Mouse (Mus musculus) CD4-positive naive resting alpha-beta T cell, adult 76 days (primary cell): ENCODE measurements around the gene Il18. TPM values are rescaled to one million over a fixed set of nuclear protein-coding genes. Genes with fewer than 3 reads are reported as not detected.

ENCODE experiments used
- total RNA-seq: library from RNA; stranded (reverse); gene quantifications from one replicate; pipeline ENCODE4 v1.2.4, GENCODE M21; 2023

Gene Il18
- total RNA-seq, result 2.3 TPM

GRCm38 (mm10) chr9:50554241-50555093 is at the start of gene Il18:
Il18 (plus strand) TSS chr9:50554827.

GRCm38 (mm10) chr9:50528293-50528892 is 26.2 kb upstream of the Il18 start, which contains the start of gene Pts:
Pts (minus strand) TSS chr9:50528724.

GRCm38 (mm10) chr9:50555094-50555446 is 443 bp downstream of the Il18 start, which contains the start of gene Bco2:
Bco2 (minus strand) TSS chr9:50555181.

GRCm38 (mm10) chr9:50561145-50561917 is 6.7 kb downstream of the Il18 start, which contains the start of gene Tex12:
Tex12 (minus strand) TSS chr9:50561325.

GRCm38 (mm10) chr9:50603189-50603997 is 48.8 kb downstream of the Il18 start, which contains the start of the genes Sdhd and Timm8b:
Sdhd (minus strand) TSS chr9:50603812.
Timm8b (plus strand) TSS chr9:50603910.

GRCm38 (mm10) chr9:50616766-50617603 is 62.4 kb downstream of the Il18 start, which contains the start of the genes Pih1d2 and Nkapd1:
Pih1d2 (plus strand) TSS chr9:50617321.
Nkapd1 (minus strand) TSS chr9:50617464.

Other genes starting within 250 kb of the Il18 start
- gene Rpl10-ps3, start 209.9 kb upstream of the Il18 start, total RNA-seq, result 1,608 TPM
- not detected for gene Plet1, start 60.3 kb upstream of the Il18 start, total RNA-seq
- gene Pts, start 26.1 kb upstream of the Il18 start, total RNA-seq, result 40.5 TPM
- gene Bco2, start 354 bp downstream of the Il18 start, total RNA-seq, result not detected
- not detected for gene Tex12, start 6.5 kb downstream of the Il18 start, total RNA-seq
- 52.9 TPM for gene Sdhd, start 49.0 kb downstream of the Il18 start, total RNA-seq
- 42.6 TPM for gene Timm8b, start 49.1 kb downstream of the Il18 start, total RNA-seq
- 1.7 TPM for gene Pih1d2, start 62.5 kb downstream of the Il18 start, total RNA-seq
- gene Nkapd1, start 62.6 kb downstream of the Il18 start, total RNA-seq, result 32.5 TPM
- 27.2 TPM for gene Dlat, start 105.0 kb downstream of the Il18 start, total RNA-seq
- not detected for gene Dixdc1, start 184.7 kb downstream of the Il18 start, total RNA-seq
- gene 2310030G06Rik, start 191.7 kb downstream of the Il18 start, total RNA-seq, result not detected
- not detected for gene Cryab, start 196.5 kb downstream of the Il18 start, total RNA-seq
- not detected for gene Hspb2, start 197.5 kb downstream of the Il18 start, total RNA-seq
- gene Fdxacb1, start 213.4 kb downstream of the Il18 start, total RNA-seq, result 7.9 TPM
- 20.2 TPM for gene Alg9, start 220.2 kb downstream of the Il18 start, total RNA-seq
- gene 1110032A03Rik, start 220.7 kb downstream of the Il18 start, total RNA-seq, result 11.1 TPM